Mouse (Mus musculus) right cerebral cortex, postnatal 14 days (tissue): ENCODE measurements around the gene Htr3b.
"Not testable (repeated sequence)": the region's sequence is repeated elsewhere in the genome, so short reads cannot be mapped to it uniquely, and the experiment has no call there.

Source experiments
- DNase-seq: peaks from one replicate; pipeline ENCODE4 v3.0.0; 2022

The Htr3b gene

GRCm38 (mm10) chr9:48964587-48965040 is at the start of gene Htr3b:
Htr3b (minus strand) TSS chr9:48964990.
- no peak for DNase-seq

DNA sequence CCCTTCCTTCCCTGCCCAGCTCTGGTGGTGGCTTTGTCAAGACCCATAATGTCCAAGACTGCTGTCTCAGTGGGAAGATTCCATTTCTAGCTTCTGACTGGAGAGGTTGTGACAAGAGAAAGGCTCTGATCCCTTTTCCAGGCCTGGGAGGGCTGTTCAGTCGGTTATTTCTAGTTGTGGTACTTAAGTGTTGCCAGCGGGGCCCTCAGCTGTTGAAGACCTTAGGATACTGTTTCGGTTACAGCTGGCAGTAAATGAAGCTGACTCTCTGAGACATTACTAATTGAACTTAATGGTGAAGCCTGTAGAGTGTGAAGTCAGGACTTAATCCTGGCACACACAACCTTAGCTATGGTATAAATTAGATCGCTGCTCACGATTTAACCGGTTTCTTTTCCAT is 34.5 kb upstream of the Htr3b start:
- no peak for DNase-seq

GRCm38 (mm10) chr9:48995735-48996134 is 30.9 kb upstream of the Htr3b start:
- no peak for DNase-seq

GRCm38 (mm10) chr9:48994779-48995178 is 30.0 kb upstream of the Htr3b start:
- DNase-seq = no peak

- no peak for DNase-seq
These were observed 26.9 kb upstream of the Htr3b start for GRCm38 (mm10) chr9:48991671-48992070.

DNA sequence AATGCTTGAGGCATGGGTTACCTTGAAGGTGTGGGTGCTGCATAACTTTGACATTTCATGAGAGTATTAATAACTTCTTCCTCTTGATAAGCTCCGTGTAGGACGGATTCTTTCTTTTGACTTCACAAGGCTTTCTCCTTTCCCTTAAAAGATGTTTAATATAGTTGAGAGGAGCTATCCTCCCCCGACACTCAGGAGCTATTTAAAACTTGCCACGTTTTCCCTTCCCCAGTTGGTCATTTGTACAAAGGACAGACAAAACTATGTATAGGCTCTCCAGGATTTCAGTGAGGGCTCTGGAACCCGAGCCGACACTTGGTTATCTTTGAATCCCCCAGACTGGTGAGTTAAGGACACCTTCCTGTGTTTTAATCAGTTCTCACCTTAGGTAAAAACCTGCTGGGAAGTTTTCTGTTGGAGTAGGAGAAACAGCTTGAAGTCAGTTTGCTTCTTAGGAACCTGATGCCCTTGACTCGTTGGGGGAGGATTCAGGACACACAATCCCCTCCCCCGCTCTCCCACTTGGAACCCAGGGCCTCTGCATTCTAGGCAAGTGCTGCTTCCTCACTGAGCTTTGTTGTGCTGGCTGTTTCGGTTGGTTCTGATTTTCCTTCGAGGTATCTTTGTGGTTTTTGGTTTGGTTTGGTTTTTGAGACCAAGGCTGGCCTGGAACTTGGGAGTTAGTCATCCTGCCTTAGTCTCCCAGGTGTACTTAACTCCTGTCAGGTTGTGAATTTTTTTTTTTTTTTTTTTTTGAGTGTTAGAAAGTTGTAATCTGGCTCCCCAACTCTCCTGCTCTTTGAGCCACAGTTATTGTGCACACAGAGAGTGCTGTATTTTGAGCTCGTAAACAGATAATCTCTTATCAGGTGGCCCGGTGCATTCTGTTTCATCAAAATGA is 22.7 kb upstream of the Htr3b start:
- DNase-seq = no peak

DNA sequence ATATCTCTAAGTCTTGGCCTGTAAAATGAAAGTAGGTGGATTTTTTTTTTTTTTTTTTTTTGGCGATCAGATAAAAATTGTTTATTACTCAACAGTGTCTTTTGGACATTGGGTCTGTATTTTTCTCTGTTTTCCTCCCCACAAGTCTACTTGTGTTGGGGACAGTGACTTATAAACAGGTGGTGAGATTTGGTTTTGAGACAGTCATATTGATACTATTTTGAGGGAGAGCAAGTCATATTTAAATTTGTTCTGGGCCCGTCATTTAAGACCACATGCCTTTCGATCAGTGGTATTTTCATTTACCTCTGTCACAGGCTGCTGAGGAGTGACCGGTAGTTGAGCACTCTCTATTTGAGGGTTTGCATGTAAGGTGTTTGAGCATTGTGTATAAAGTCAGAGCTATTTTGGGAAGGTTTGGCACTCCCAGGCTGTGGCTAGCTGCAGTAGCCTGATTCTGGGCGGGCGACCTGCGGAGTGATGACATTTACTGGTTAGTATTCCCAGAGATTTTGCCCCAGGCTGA is 21.9 kb upstream of the Htr3b start:
- DNase-seq = no peak

GRCm38 (mm10) chr9:48985708-48986088 is 20.9 kb upstream of the Htr3b start:
- DNase-seq = no peak

DNA sequence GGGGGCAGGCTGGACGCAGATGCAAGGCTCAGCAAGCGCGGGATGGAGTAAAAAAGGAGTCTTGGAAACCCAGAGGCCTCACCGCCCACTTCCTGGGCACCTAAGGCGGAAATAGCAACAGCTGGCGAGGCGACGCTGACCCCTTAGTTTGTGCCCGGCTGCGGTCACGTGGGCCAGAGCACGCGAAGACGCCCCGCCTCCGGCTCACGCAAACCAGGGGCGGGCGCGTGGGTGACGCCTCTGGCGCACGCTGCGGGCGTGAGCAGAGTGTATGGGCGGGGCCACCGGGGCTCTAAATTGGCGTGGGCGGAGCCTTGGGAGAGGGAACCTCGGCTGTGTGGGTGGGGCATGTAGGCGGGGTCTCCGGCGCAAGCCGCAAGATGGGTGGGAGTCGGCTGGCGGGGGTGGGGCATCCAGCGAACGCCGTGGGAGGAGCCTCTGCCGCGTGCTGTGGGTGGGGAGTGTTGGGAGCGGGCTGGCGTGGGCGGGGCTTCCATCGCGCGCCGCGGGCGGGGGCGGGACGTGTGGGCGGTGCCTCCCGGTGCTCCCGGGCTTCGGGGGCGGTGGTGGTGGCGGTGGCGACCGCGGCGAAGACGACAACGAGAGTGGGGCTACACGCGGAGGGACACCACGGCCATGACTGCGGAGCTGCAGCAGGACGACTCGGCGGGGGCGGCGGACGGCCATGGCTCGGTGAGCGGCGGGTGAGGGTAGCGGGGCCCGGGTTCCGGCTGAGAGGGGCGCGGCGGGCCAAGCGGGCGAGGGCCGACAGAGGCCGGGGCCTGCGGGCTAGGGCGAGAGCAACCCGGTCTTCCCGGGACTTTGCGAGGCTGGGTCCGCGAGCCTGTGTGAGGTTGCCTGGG is 20.3 kb upstream of the Htr3b start, which contains the start of gene Usp28:
TSS of gene Usp28 (plus strand) at position 531 of the 863 bp plus-strand sequence.
- peak; percentile 97 for DNase-seq

DNA sequence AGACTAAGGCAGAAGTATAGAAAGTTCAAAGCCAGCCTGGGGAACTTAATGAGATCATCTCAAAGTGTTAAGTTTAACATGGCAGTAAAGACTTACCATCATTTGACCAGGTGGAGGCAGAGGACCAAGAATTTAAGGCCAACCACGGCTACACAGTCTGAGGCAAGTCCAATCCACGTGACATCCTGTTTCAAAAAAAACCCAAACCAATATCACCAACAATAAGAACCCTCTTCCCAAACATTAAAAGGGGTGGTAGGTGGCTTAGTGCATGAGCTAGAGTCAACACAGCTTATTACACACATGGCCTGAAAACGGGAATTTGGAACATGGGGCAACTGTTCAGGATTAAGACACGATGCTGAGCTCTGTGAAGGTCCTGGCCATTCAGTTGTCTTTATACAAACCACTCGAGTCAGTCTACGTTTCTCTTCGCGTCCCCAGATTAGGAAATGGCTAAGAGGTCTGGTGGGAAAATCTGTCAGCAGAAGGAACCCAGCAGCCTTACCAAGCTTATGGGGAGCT is 19.6 kb upstream of the Htr3b start:
- DNase-seq = no peak

DNA sequence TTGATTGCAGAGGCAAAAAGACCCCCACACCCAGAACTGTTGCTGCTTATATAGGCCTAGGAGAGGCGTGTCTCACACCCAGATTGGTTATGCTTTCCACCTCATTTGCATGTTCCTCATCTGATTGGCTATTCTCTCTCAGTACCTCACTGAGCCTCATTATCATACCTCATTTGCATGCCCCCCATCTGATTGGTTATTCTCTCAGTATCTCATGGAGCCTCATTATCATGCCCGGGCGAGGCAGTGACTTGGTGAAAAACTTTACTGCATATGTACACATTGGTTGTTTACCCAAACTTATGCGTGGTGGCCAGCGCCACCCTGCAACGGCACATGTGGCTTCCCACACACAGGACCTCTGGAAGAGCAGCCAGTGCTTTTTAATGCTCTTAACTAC is 19.0 kb upstream of the Htr3b start:
- not testable (repeated sequence) for DNase-seq

DNA sequence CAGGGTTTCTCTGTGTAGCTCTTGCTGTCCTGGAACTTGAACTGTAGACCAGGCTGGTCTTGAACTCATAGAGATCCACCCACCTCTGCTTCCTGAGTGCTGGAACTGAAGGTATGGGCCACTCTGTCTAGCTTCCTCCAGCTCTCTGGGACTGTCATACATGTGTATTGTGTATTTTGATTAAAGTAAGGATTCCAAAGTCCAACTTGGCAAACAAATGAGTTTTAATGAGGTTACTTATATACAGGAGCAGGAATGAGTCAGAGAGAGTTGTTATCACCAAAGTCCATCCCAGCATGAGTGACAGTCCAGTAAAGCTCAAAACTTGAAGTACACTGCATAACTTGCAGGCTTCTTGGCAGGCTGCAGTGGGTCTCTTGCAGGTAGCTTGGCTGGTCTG is 17.0 kb upstream of the Htr3b start:
- no peak for DNase-seq

DNA sequence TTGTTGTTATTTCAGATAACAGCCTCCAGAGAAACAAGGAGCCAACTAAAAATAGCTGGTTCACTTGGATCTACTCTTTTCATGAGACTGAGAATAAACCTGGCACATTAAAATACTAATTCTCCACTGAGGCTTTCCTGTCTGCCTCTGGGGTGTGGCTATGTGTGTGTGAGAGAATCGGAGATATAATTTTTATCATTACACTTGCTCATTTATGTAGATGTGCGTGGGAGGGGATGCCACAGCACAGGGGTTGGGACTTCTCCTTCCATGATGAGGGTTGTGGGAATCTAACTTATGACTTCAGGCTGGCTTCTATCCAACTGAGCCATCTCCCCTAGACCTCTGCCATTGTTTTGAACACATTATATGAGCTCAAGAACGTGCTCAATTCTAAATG is 16.0 kb upstream of the Htr3b start:
- no peak for DNase-seq

- no peak for DNase-seq
These were observed 15.6 kb upstream of the Htr3b start for GRCm38 (mm10) chr9:48980371-48980770.

DNA sequence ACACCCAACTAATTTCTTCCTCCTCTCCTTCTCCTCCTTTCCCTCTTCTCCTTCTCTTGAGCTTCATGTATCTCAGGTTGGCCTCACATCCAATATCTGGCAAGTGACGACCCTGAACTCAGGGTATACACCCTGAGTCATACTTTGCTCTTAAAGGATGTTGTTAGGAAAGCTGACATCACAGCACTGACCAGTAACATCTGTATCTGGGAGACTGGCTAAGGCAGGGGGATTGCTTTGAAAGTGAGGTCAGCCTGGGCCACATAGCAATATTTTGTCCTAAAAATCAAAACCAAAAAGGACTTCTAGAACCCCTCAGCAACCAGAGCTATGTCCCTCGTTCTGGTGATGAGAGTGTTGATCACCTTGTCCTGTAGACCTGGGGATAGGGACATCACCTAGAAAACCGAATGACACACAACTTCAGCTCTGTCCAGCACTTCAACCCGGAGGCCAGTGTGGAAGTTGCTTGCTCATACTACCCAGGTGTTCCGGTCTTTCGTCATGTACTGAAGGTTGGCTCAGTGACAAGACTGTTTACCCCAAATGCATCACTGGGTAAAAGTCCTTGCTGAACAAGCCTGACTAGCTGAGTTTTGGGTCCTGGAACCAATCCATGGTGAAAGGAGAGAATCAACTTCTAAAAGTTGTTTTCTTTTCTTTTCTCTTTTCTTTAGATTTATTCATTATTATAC is 12.0 kb upstream of the Htr3b start:
- no peak for DNase-seq

- peak; percentile 67 for DNase-seq
These were observed 7.7 kb upstream of the Htr3b start for GRCm38 (mm10) chr9:48972494-48972893.

DNA sequence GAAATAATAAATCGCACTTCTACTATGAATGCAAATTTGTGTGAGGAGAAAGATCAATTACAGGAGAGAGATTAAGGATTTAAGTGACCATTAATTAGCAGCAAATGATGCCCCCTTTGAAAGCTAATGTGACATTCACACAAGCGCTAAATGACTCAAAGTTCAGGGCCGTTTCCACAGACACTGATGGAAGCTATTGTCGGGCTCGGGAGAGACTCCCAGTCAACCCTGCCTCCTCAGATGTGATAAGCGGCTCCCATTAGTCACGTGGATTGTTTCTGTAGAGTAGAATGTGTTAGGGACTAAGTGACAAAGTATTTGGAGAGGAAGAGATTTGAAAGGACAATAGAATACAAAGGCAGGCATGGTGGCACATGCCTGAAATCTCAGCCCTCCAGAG is 2.7 kb downstream of the Htr3b start:
- DNase-seq = no peak

- DNase-seq = no peak
These were observed 3.5 kb downstream of the Htr3b start for GRCm38 (mm10) chr9:48961314-48961713.

- DNase-seq = no peak
These were observed 17.2 kb downstream of the Htr3b start for GRCm38 (mm10) chr9:48947565-48947964.

DNA sequence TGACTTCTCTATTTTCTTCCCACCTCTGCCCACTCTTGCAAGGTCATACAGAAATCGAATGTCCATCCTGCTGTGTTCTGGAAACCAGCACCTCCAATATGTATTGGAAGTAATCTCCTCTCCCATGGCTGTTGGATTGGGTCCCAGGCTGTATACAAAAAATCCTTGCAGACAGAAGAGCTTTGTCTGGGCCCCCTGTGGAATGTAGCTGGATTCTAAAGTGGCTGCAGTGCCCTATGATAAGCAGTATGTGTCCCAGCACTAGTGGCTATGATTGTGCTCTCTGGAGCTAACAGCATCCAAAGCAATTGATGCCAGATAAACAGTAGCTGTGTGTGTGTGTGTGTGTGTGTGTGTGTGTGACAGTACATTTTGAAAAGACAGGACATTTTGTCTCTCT is 22.4 kb downstream of the Htr3b start:
- DNase-seq = no peak

- peak; percentile 9 for DNase-seq
These were observed 35.4 kb downstream of the Htr3b start for GRCm38 (mm10) chr9:48929436-48929835.

- no peak for DNase-seq
These were observed 36.0 kb downstream of the Htr3b start for GRCm38 (mm10) chr9:48928781-48929180.
